Mouse (Mus musculus): Measurements from ENCODE around the gene Spata13.

DNA sequence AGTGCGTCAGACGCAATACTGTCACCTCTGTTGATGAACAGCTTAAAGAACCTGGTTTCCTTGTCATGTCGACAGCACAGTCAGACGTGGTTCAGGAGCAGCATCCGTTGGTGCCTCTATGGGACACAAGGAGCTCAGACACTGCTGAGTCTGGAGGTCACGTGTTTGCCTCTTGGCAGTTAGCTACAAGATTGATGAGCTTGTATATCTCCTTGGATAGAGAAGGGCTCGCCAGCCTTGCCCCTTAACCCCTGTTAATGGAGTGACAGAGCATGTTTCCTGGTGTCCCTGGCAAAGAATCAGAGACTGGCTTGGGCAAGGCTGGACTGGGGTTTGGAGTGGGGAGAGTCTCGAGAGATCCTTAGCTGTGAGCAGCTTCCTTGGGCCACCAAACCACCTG, 4.4 kb downstream of the Spata13 start:
- no peak for TF ChIP-seq GATA1 (IDR thresholded peaks at IDR 0.05; ENCODE audit: low read length)
- TF ChIP-seq TAL1 (IDR thresholded peaks at IDR 0.05; ENCODE audit: low read length): no peak

All from erythroblast, embryonic 14.5 days (primary cell).